Mouse (Mus musculus): ENCODE data around the gene Vstm5. TPM values are rescaled to one million over a fixed set of nuclear protein-coding genes. Genes with fewer than 3 reads are reported as not detected.

Vstm5 gene
- polyA plus RNA-seq, 1 experiment from 2014 or later = 7.6 TPM

DNA sequence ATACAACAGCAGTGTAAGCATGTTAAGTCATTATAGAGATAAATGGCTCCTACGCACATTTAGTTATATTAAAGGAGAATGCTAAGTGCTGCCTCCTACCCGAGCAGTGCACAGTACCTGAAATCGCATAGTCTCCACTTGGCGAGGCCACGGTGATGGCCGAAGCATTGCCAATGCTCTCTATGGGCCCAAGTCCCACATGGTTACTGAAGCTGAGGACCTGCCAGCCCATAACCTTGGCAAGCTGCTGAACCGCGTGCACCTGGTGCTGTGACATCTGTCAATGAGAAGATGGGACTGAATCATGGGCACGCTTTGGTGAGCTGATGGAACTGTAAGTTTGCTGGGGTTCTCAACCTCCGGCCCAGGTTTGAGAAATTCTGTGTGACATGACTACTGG is 24.6 kb downstream of the Vstm5 start:
- H3K4me3 ChIP-seq (replicated peaks) = no peak overlapping the region
- no peak overlapping the region for H3K4me2 ChIP-seq (replicated peaks)
- ATAC-seq (ENCODE audit: insufficient number of reproducible peaks, low FRiP score, low TSS enrichment, low read depth) = no peak
- no peak overlapping the region for H3K27ac ChIP-seq (replicated peaks)
- WGBS = 93% methylated on average over 10 of the region's 10 CpGs
- peaks cover 83% of the 10 kb centered on the region for H3K36me3 ChIP-seq
- no peaks in the 10 kb centered on the region for H3K9me3 ChIP-seq (replicated peaks)
- no peaks in the 10 kb centered on the region for H3K27me3 ChIP-seq
- no peaks in the 10 kb centered on the region for H3K4me1 ChIP-seq
- no peak overlapping the region for H3K9ac ChIP-seq

DNA sequence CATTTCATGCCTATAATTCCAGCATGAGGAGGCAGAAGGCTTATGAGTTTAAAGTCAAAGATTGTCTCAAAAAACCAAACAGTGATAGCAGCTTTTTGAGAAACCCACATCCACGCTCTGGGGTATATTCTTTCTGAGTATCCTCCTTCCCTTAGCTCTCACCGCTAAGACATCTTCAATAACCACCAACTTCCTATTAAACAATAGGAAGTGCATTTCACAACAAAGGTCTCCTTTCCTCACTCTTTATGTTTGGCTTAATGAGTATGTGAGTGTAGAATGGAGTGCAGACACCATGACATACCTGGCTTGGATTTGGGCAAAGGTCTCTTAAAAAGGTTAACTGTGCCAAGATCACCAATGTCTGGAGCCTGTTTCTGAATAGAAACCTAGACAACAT is 35.1 kb downstream of the Vstm5 start:
- no peaks in the 10 kb centered on the region for H3K9me3 ChIP-seq (replicated peaks)
- ATAC-seq (ENCODE audit: insufficient number of reproducible peaks, low FRiP score, low TSS enrichment, low read depth) = no peak
- peaks cover 78% of the 10 kb centered on the region for H3K36me3 ChIP-seq
- H3K4me2 ChIP-seq (replicated peaks) = no peak overlapping the region
- H3K9ac ChIP-seq = no peak overlapping the region
- H3K27me3 ChIP-seq = no peaks in the 10 kb centered on the region
- H3K27ac ChIP-seq (replicated peaks) = no peak overlapping the region
- no peak overlapping the region for H3K4me3 ChIP-seq (replicated peaks)
- WGBS = 90% methylated on average over 2 of the region's 2 CpGs
- H3K4me1 ChIP-seq = 0 out of 2 replicates have a peak, but pooled peaks cover 12% of the 10 kb centered on the region

GRCm38 (mm10) chr9:15276855-15277254 is 38.0 kb downstream of the Vstm5 start:
- Histone ChIP-seq H3K4me3 (replicated peaks) (no peak overlapping the region), H3K4me2 (replicated peaks) (no peak overlapping the region), H3K4me1 (peaks cover 24% of the 10 kb centered on the region), H3K36me3 (peaks cover 49% of the 10 kb centered on the region), H3K27me3 (no peaks in the 10 kb centered on the region), H3K9me3 (replicated peaks) (no peaks in the 10 kb centered on the region), H3K9ac (no peak overlapping the region), H3K27ac (replicated peaks) (no peak overlapping the region)
- 92% methylated on average over 4 of the region's 4 CpGs for WGBS
- no peak for ATAC-seq (ENCODE audit: insufficient number of reproducible peaks, low FRiP score, low TSS enrichment, low read depth)

DNA sequence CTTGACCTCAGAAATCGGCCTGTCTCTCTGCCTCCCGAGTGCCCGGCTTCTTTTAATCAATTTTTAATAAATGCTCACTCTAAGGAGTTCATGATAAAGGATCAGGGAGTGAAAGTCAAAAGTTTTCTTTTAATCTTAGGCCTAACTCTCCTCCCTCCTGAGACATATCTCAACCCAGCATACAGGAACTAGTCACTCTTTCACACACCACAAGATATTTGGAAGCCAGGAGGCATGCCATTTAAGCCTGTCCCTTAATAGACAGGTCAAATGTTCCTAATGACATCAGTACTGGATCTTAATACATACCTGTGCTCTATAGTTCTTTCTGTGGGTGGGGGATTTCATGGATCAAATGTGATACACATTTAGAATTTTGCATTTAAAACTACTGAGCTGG is 39.5 kb downstream of the Vstm5 start:
- Histone ChIP-seq H3K4me1 (peaks cover 24% of the 10 kb centered on the region), H3K4me3 (replicated peaks) (no peak overlapping the region), H3K4me2 (replicated peaks) (no peak overlapping the region), H3K36me3 (peaks cover 35% of the 10 kb centered on the region), H3K9me3 (replicated peaks) (no peaks in the 10 kb centered on the region), H3K27ac (replicated peaks) (no peak overlapping the region), H3K9ac (no peak overlapping the region), H3K27me3 (no peaks in the 10 kb centered on the region)
- ATAC-seq (ENCODE audit: insufficient number of reproducible peaks, low FRiP score, low TSS enrichment, low read depth) = no peak
- 91% methylated on average over 3 of the region's 3 CpGs for whole genome bisulfite sequencing

- H3K4me1 ChIP-seq = peaks cover 24% of the 10 kb centered on the region
- H3K27ac ChIP-seq (replicated peaks) = peak overlapping the region; percentile 89
- no peaks in the 10 kb centered on the region for H3K27me3 ChIP-seq
- H3K4me3 ChIP-seq (replicated peaks) = peak overlapping the region; percentile 68
- ATAC-seq (ENCODE audit: insufficient number of reproducible peaks, low FRiP score, low TSS enrichment, low read depth) = no peak; the same call in 1 of the 2 replicates
- H3K9ac ChIP-seq = peak overlapping the region; percentile 95
- H3K4me2 ChIP-seq (replicated peaks) = peak overlapping the region; percentile 63
- H3K36me3 ChIP-seq = peaks cover 26% of the 10 kb centered on the region
- H3K9me3 ChIP-seq (replicated peaks) = no peaks in the 10 kb centered on the region
- WGBS = 8% methylated on average over 19 of the region's 19 CpGs
Observed at GRCm38 (mm10) chr9:15279139-15279648, 40.3 kb downstream of the Vstm5 start.

- peak within 1 kb of the TSS; percentile 95 for H3K9ac ChIP-seq
- H3K4me1 ChIP-seq = peaks cover 24% of the 10 kb centered on the region
- peak within 1 kb of the TSS; percentile 68 for H3K4me3 ChIP-seq (replicated peaks)
- H3K9me3 ChIP-seq (replicated peaks) = no peaks in the 10 kb centered on the region
- no peaks in the 10 kb centered on the region for H3K27me3 ChIP-seq
- H3K27ac ChIP-seq (replicated peaks) = peak within 1 kb of the TSS; percentile 89
- H3K36me3 ChIP-seq = peaks cover 23% of the 10 kb centered on the region
- WGBS = 1% methylated on average over 57 of the region's 57 CpGs
- ATAC-seq (ENCODE audit: insufficient number of reproducible peaks, low FRiP score, low TSS enrichment, low read depth) = peak; percentile 95
- peak within 1 kb of the TSS; percentile 63 for H3K4me2 ChIP-seq (replicated peaks)
Observed at GRCm38 (mm10) chr9:15279649-15280490, 41.0 kb downstream of the Vstm5 start, which contains the start of gene Med17. Gene Med17 (minus strand): TSS chr9:15279931.

DNA sequence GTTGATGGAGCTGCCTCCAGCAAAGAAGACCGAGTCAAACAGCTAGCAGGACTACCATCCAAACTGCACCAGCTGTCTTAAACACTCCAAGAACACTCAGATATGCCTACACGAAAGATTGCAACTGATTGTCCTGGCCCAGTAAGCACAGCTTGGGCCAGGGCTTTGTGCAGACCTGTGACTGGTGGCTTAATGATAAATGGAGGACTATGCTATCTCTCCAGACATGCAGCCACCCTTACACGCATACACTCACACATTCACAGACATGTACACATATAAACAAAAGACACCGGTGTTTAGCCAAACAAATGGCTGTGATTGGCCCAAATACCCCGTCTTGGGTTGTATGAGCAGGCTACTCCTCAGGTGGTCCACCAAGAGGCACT is 41.6 kb downstream of the Vstm5 start:
- peak overlapping the region; percentile 63 for H3K4me2 ChIP-seq (replicated peaks)
- peaks cover 24% of the 10 kb centered on the region for H3K4me1 ChIP-seq
- H3K9me3 ChIP-seq (replicated peaks) = no peaks in the 10 kb centered on the region
- peak overlapping the region; percentile 95 for H3K9ac ChIP-seq
- peak overlapping the region; percentile 89 for H3K27ac ChIP-seq (replicated peaks)
- H3K4me3 ChIP-seq (replicated peaks) = peak overlapping the region; percentile 68
- ATAC-seq (ENCODE audit: insufficient number of reproducible peaks, low FRiP score, low TSS enrichment, low read depth) = no peak
- H3K27me3 ChIP-seq = no peaks in the 10 kb centered on the region
- H3K36me3 ChIP-seq = peaks cover 17% of the 10 kb centered on the region
- 46% methylated on average over 5 of the region's 5 CpGs for WGBS

DNA sequence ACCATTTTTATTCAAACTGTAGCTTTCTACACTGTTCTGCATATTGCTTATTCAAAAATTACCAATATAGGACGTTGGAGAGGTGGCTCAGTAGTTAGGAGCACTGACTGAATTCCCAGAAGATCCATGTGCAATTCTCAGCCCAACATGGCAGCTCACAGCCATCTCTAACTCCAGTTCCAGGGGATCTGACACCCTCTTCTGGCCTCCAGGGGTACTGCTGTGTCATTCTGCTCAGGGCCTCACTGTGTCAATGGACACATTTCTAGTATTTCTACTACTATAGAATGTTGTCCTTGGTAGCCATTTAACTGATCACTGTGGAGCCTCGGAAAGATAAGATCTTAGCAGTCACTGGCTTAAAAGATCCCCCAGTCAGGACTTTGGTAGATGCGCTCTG is 46.6 kb downstream of the Vstm5 start:
- Histone ChIP-seq H3K27ac (replicated peaks) (no peak overlapping the region), H3K27me3 (no peaks in the 10 kb centered on the region), H3K9me3 (replicated peaks) (no peaks in the 10 kb centered on the region), H3K9ac (no peak overlapping the region), H3K4me1 (peaks cover 10% of the 10 kb centered on the region), H3K4me2 (replicated peaks) (no peak overlapping the region), H3K36me3 (peaks cover 10% of the 10 kb centered on the region; the same call in 1 of the 2 replicates), H3K4me3 (replicated peaks) (no peak overlapping the region)
- WGBS = 63% methylated on average over 3 of the region's 3 CpGs
- ATAC-seq (ENCODE audit: insufficient number of reproducible peaks, low FRiP score, low TSS enrichment, low read depth) = no peak

DNA sequence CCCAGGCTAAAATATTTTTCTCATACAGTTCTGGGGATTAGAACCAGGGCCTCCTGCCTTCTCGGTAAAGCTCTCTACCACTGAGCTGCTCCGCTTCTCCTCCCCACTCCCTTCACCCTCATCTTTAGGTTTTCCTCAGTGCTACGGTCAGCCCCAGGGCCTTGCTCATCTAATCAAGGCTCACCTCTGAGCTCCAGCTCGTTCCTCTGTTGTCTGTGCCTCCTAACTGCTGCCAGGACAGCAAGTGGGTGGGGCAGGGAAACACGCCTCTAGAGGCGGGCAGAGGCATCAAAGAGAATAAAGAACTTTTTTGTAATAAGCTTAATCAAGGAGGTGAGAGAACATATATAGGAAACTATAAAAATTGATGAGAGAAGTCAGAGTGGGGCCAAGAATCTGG is 49.0 kb downstream of the Vstm5 start:
- Histone ChIP-seq H3K27ac (replicated peaks) (no peak overlapping the region), H3K9me3 (replicated peaks) (no peaks in the 10 kb centered on the region), H3K4me2 (replicated peaks) (no peak overlapping the region), H3K4me1 (no peaks in the 10 kb centered on the region), H3K27me3 (no peaks in the 10 kb centered on the region), H3K9ac (no peak overlapping the region), H3K36me3 (peaks cover 14% of the 10 kb centered on the region; the same call in 1 of the 2 replicates), H3K4me3 (replicated peaks) (no peak overlapping the region)
- no peak for ATAC-seq (ENCODE audit: insufficient number of reproducible peaks, low FRiP score, low TSS enrichment, low read depth)
- WGBS = 49% methylated on average over 6 of the region's 6 CpGs

DNA sequence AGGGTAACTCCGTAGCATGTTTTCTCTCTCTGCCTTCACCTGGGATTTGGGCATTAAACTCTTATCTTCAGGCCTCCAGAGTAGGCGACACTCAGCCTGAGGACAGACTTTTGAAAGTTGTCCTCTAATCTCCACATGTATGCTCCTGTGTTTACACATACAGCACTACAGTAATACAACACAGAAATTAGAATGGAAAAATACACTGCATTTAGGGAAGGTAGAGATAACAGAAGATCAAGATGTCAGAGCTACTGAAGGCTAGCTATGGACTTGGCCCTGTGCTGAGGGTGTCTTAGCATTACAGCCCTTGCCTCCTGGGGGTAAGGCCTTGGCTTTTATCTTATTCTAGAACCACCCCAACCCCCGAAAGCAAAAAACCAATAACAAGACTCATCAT is 49.6 kb downstream of the Vstm5 start:
- H3K9ac ChIP-seq = no peak overlapping the region
- peaks cover 14% of the 10 kb centered on the region; the same call in 1 of the 2 replicates for H3K36me3 ChIP-seq
- no peak overlapping the region for H3K4me2 ChIP-seq (replicated peaks)
- no peak for ATAC-seq (ENCODE audit: insufficient number of reproducible peaks, low FRiP score, low TSS enrichment, low read depth)
- no peak overlapping the region for H3K4me3 ChIP-seq (replicated peaks)
- H3K27me3 ChIP-seq = no peaks in the 10 kb centered on the region
- WGBS = 87% methylated on average over 3 of the region's 3 CpGs
- no peaks in the 10 kb centered on the region for H3K4me1 ChIP-seq
- no peaks in the 10 kb centered on the region for H3K9me3 ChIP-seq (replicated peaks)
- no peak overlapping the region for H3K27ac ChIP-seq (replicated peaks)

DNA sequence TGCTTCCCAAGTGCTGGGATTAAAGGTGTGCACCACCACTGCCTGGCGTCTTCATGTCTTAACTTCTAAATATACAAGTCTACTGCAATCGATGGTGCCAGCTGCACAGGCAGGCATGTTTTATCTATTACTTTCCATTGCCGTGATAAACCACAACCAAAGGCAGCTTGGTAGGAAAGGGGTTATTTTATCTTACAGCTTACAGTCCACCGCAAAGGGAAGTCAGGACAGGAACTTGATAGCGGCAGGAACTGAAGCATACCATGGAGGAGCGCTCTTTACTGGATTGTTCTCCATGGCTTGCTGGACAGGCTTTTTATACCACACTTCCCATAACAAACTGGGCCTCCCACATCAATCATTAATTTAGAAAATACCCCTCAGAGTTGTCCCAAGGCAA is 50.4 kb downstream of the Vstm5 start:
- H3K4me2 ChIP-seq (replicated peaks) = no peak overlapping the region
- no peak for ATAC-seq (ENCODE audit: insufficient number of reproducible peaks, low FRiP score, low TSS enrichment, low read depth)
- peaks cover 14% of the 10 kb centered on the region; the same call in 1 of the 2 replicates for H3K36me3 ChIP-seq
- no peaks in the 10 kb centered on the region for H3K4me1 ChIP-seq
- 86% methylated on average over 6 of the region's 6 CpGs for WGBS
- no peaks in the 10 kb centered on the region for H3K9me3 ChIP-seq (replicated peaks)
- no peak overlapping the region for H3K4me3 ChIP-seq (replicated peaks)
- H3K27me3 ChIP-seq = no peaks in the 10 kb centered on the region
- H3K27ac ChIP-seq (replicated peaks) = no peak overlapping the region
- H3K9ac ChIP-seq = no peak overlapping the region
